Mouse (Mus musculus) kidney, embryonic 15.5 days (tissue): ENCODE data around the gene Zfp646. TPM values are rescaled to one million over a fixed set of nuclear protein-coding genes. Genes with fewer than 3 reads are reported as not detected.

Experiments used
- ATAC-seq: fragments of 200-750 bp; cut with Nextera tagmentation; replicated peaks from 2 replicates; pipeline ENCODE4 v1.8.0; 2017; ENCODE audit warnings: moderate TSS enrichment; ENCODE audit not compliant: low FRiP score
- H3K27ac ChIP-seq: fragments of 300-500 bp; sonication (generic); 2 replicates; pipeline ENCODE4 v1.5.1; 2015; ENCODE audit warnings: mild to moderate bottlenecking, inconsistent platforms
- H3K27me3 ChIP-seq: fragments of 300-500 bp; sonication (generic); 2 replicates; pipeline ENCODE4 v1.6.1; 2015; ENCODE audit warnings: inconsistent platforms
- H3K36me3 ChIP-seq: fragments of 300-500 bp; sonication (generic); 2 replicates; pipeline ENCODE4 v1.6.1; 2015; ENCODE audit warnings: inconsistent platforms
- H3K4me1 ChIP-seq: fragments of 300-500 bp; sonication (generic); 2 replicates; pipeline ENCODE4 v1.6.1; 2015; ENCODE audit warnings: inconsistent platforms
- H3K4me2 ChIP-seq: fragments of 300-500 bp; sonication (generic); 2 replicates; pipeline ENCODE4 v1.6.1; 2015; ENCODE audit warnings: moderate library complexity, mild to moderate bottlenecking, inconsistent platforms
- H3K4me3 ChIP-seq: fragments of 300-500 bp; sonication (generic); replicated peaks from 2 replicates; pipeline ENCODE4 v1.5.1; 2015; ENCODE audit warnings: mild to moderate bottlenecking, inconsistent platforms
- H3K9ac ChIP-seq: fragments of 300-500 bp; sonication (generic); 2 replicates; pipeline ENCODE4 v1.6.1; 2015; ENCODE audit warnings: mild to moderate bottlenecking, inconsistent platforms
- H3K9me3 ChIP-seq: fragments of 300-500 bp; sonication (generic); replicated peaks from 2 replicates; pipeline ENCODE4 v1.6.1; 2016; ENCODE audit warnings: inconsistent platforms
- WGBS: fragments of 180-500 bp; shearing (Covaris S2); methylation state at CpG from one replicate; pipeline ENCODE4 v1.1.7; 2015; ENCODE audit warnings: mixed read lengths; 5-methylcytosine and 5-hydroxymethylcytosine counted together
- polyA plus RNA-seq: library from polyadenylated mRNA; unstranded; fragments of >200 nt; fragmentation: Nextera tagmentation; extraction: Ambion mirVana; gene quantifications from 2 replicates; pipeline ENCODE4 v1.2.1, GENCODE M21; 2015

Gene Zfp646
- polyA plus RNA-seq, 1 experiment from 2014 or later, result 13.7 TPM

DNA sequence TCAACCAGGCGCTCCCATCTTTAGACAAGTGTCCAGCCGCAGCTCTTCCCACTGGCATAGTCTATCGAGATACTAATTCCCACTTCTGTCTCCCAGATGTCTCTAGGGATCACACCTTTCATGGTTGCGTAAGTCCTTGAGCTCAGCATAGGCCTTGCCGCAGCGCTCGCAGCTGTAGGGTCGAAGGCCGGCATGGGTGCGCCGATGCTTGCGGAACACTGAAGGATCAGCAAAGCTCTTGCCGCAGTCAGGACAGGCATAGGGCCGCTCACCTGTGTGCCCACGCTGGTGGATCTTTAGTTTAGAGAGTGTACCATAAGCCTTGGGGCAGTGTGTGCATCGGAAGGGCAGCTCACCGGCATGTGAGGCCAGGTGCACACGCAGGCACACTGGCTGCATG lies 8.4 kb upstream of the Zfp646 start:
- Histone ChIP-seq H3K9ac (no peak overlapping the region), H3K9me3 (no peaks in the 10 kb centered on the region), H3K4me2 (no peak overlapping the region), H3K36me3 (peaks cover 61% of the 10 kb centered on the region), H3K27ac (no peak overlapping the region), H3K4me3 (no peak overlapping the region), H3K4me1 (no peaks in the 10 kb centered on the region), H3K27me3 (no peaks in the 10 kb centered on the region)
- WGBS, result 96% methylated on average over 18 of the region's 18 CpGs
- no peak for ATAC-seq

DNA sequence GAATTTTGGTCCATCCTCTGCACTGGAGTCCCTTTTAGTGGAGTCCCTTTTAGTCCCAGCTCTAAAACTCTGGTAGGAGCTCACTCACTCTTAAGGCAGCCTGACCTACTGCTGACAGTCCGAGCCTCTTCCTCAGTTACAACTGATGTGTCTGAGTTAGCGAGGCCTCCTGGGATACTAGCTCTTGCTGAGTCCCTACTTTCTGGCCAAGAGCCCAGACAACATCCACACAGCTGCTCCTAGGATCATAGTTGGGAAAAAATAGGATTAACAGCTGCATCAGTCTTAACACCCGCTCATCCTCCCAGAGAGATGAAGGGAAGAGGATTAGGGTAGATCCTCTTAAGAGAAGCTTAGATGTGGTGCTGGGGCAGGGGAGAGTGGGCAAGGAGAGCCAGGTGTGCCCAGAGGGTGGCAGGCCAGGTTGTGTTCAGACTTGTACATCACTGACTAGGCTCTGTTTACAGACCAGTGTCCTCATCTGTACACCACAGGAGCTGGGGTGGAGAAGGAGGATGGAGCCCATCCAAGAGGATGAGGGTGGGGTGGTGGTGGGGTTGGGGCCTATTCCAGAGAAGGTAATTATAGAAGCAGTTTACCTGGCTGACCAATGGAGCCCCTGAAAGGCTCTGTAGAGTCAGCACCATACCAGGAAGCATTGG lies 6.7 kb upstream of the Zfp646 start:
- no peak for ATAC-seq
- Histone ChIP-seq H3K36me3 (peaks cover 68% of the 10 kb centered on the region), H3K27ac (peak overlapping the region; percentile 18; the same call in 1 of the 2 replicates)

DNA sequence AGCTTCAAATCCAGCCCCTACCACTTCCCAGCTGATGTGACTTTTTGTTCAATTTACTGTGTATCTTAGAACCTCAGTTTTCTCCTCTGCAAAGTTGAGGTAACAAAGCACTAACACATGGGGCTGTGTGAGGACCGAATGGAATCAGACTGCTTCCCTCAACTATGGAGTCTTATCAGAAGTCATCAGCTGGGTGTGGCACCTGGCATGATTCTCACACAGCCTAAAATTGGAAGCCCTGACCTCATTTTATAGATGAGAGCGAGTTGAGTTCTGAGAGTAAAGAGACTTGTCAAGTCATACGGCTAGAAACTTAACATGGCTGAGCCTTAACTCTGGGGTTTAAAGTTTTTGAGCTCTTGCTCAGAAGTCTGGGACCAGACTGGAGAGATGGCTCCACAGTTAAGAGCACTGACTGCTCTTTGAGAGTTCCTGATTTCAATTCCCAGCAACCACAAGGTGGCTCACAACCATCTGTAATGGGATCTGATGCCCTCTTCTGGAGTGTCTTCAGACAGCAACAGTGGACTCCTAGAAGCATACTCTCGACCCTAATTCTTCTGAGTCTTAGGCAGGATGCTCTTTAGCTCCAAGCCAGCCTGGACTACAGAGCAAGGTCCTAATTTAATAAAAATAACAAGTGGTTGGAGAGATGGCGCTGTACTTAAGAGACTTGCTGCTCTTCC lies 5.7 kb upstream of the Zfp646 start:
- ATAC-seq, result no peak
- H3K9ac ChIP-seq, result no peak overlapping the region
- H3K4me1 ChIP-seq, result peaks cover 17% of the 10 kb centered on the region
- no peak overlapping the region for H3K4me2 ChIP-seq
- H3K27me3 ChIP-seq, result no peaks in the 10 kb centered on the region
- peaks cover 59% of the 10 kb centered on the region for H3K36me3 ChIP-seq
- no peak overlapping the region for H3K4me3 ChIP-seq
- WGBS, result 85% methylated on average over 5 of the region's 5 CpGs
- H3K9me3 ChIP-seq, result no peaks in the 10 kb centered on the region
- H3K27ac ChIP-seq, result no peak overlapping the region

More for the DNA sequence above, 6.7 kb upstream of the Zfp646 start:
- H3K9ac ChIP-seq, result no peak overlapping the region
- 74% methylated on average over 3 of the region's 3 CpGs for WGBS
- no peaks in the 10 kb centered on the region for H3K9me3 ChIP-seq
- H3K4me1 ChIP-seq, result peaks cover 13% of the 10 kb centered on the region
- no peak overlapping the region for H3K4me3 ChIP-seq
- no peaks in the 10 kb centered on the region for H3K27me3 ChIP-seq
- no peak overlapping the region for H3K4me2 ChIP-seq

DNA sequence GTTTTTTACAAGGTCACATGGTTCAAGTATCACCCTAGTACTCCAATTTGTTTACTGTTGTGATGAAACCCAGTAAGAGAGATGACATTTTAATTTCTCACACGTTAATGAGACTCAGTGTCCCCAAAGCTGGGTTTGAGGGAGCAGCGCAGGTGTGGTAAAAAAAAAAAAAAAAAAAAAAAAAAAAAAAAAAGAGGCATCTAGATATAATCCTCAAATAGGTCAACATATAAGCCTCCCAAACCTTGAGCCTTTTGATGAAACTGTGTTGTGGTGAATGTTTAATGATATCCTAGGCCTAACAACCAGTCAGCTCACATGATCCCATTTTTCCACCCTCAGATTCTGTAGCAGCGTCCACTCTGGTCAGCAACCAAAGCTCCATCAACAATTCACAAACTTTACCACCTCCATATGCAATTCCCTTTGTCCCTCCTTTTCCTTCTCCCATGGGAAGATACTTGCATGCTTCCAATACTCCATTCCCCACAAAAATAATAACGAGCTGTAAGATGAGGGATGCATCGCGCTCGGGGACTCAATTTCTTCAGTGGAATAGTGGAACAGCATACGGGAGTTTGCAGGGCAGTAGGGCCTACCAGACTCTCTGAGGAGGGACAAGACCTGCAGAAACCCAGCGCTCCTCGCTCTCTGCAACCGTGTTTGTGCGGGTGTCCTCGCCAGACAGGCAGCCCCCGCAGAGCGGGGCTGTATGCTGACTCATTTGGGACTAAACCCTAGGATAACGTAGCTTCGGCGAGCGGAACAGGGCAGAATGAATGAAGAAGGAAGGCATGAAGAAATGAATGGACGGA lies 1.0 kb upstream of the Zfp646 start:
- Histone ChIP-seq H3K27ac (peak overlapping the region; percentile 100), H3K4me1 (peaks cover 29% of the 10 kb centered on the region), H3K9me3 (no peaks in the 10 kb centered on the region), H3K4me2 (peak overlapping the region; percentile 82), H3K9ac (peak overlapping the region; percentile 100), H3K27me3 (no peaks in the 10 kb centered on the region), H3K36me3 (peaks cover 50% of the 10 kb centered on the region), H3K4me3 (peak overlapping the region; percentile 98)
- WGBS, result 3% methylated on average over 20 of the region's 20 CpGs
- peak; percentile 48 for ATAC-seq

DNA sequence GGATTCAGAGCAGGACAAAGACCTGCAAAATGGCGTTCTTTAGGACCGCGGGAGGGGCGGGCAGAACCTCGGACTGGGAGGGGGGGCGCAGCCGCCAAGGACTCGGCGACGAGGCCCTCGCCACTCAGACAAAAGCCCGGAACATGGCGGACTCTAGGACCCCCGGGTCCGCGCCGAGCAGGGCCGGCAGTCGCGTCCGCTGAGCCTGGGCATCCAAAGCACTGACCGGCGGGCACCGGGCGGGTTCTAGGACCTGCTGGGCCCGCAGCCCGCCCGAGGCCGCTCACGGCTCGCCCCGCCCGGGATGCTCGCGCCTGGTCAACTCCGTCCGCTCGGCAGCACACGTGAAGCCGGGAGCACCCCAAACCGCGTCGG lies 407 bp upstream of the Zfp646 start:
- Histone ChIP-seq H3K4me2 (peak overlapping the region; percentile 82), H3K36me3 (peaks cover 54% of the 10 kb centered on the region), H3K27me3 (no peaks in the 10 kb centered on the region), H3K27ac (peak overlapping the region; percentile 100), H3K4me1 (peaks cover 29% of the 10 kb centered on the region), H3K4me3 (peak overlapping the region; percentile 98), H3K9me3 (no peaks in the 10 kb centered on the region), H3K9ac (peak overlapping the region; percentile 100)
- WGBS, result 0% methylated on average over 41 of the region's 43 CpGs
- ATAC-seq, result peak; percentile 95

DNA sequence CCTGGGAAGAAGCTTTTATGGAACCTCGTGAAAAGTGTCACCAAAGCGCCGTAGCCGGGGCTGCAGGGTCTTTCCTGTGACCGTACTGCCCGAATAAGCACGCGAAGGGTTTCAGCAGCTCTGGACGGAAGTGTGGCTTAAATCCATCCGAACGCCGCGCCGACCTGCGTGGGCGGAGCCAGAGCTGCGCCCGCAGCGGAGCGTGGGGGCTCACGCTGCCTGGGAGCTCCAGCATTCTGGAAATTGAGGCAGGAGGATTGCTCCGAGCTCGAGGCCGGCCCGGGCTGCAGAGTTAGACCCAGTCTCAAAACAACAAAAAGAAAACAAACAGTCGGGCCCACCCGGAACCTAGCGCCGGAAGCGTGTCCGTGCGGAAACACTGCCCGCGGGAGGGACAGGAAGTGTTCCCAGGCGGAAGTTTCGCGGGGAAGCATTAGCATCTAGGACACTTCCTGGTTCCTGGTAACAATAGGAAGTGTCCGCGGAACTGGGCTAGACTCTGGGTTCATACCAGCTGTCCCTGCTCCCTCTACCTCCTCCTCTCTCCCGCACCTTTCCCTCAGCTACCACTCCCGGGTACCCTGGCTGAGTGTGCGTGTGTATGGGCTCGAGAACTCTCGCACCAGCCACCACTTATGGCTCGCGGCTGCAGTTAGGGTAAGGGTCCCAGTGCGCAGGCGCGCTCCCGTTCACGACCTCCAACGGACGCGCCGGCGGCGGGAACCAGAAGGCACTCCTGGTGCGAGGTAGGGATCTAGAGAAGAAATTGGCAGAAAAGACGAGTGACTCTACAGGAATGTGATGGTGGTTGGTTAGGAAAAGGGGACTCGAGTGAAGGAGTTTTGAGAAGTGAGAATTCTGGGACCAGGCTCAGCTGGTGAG lies 687 bp downstream of the Zfp646 start, which contains the start of gene Zfp668:
Zfp668 (minus strand) TSS at position 362 of the 882 bp plus-strand sequence.
- Histone ChIP-seq H3K4me3 (peak within 1 kb of the TSS; percentile 98), H3K4me1 (peaks cover 29% of the 10 kb centered on the region), H3K27ac (peak within 1 kb of the TSS; percentile 100), H3K27me3 (no peaks in the 10 kb centered on the region), H3K36me3 (peaks cover 55% of the 10 kb centered on the region), H3K4me2 (peak within 1 kb of the TSS; percentile 82), H3K9me3 (no peaks in the 10 kb centered on the region), H3K9ac (peak within 1 kb of the TSS; percentile 100)
- under 1% methylated on average over 60 of the region's 60 CpGs for WGBS
- ATAC-seq, result peak; percentile 62

DNA sequence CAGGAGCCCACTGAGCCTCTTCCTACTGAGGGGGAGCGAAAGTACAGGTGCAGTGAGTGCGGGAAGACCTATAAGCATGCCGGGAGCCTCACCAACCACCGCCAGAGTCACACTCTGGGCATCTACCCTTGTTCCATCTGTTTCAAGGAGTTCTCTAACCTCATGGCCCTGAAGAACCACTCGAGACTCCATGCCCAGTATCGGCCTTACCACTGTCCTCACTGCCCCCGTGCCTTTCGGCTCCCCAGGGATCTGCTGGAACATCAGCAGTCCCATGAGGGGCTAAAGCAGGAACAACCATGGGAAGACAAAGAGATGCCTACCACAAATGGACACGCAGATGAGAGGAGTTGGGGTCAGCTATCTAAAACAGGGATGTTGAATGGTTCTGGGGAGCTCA lies 3.3 kb downstream of the Zfp646 start:
- H3K36me3 ChIP-seq, result peaks cover 67% of the 10 kb centered on the region
- peaks cover 30% of the 10 kb centered on the region for H3K4me1 ChIP-seq
- ATAC-seq, result no peak
- WGBS, result 96% methylated on average over 9 of the region's 9 CpGs
- H3K27ac ChIP-seq, result no peak overlapping the region
- no peaks in the 10 kb centered on the region for H3K27me3 ChIP-seq
- H3K4me2 ChIP-seq, result no peak overlapping the region
- H3K9me3 ChIP-seq, result no peaks in the 10 kb centered on the region
- H3K9ac ChIP-seq, result no peak overlapping the region
- no peak overlapping the region for H3K4me3 ChIP-seq

DNA sequence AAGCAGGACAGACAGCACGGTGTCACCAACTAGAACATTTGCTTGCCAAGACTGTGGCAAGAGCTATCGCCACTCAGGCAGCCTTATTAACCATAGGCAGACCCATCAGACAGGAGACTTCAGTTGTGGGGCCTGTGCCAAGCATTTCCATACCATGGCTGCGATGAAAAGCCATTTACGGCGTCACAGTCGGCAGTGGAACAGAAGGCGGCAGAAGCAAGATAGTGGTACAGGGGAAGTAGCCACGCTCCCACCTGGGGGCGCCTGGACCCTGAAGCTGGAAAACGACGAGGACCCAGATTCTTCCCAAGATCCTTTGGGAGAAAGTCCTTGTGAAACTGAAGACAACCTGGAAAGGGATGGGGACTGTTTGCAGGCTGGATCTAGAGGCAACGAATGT lies 4.4 kb downstream of the Zfp646 start:
- Histone ChIP-seq H3K4me3 (no peak overlapping the region), H3K36me3 (peaks cover 78% of the 10 kb centered on the region), H3K4me2 (no peak overlapping the region), H3K27ac (no peak overlapping the region), H3K27me3 (no peaks in the 10 kb centered on the region), H3K9me3 (no peaks in the 10 kb centered on the region), H3K4me1 (peaks cover 30% of the 10 kb centered on the region), H3K9ac (no peak overlapping the region)
- no peak for ATAC-seq
- WGBS, result 85% methylated on average over 12 of the region's 12 CpGs

DNA sequence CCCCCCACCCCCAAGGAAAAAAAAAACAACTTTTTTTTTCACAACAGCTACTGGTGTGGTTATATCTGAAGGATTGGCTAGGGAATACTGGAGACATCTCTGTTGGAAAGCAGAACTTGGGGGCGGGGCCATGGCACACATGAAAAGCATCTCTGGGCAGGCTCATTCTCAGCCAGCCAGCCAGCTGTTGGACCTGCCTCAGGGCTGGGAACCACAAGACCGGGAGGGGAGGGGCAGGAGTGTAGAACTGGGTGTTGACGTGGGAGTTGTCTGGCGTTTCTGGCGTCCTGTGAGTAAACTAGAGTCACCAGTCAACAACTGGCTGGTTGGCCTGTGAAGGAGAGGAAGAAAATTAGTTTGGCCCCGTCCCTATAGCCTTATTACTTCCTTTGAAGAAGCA lies 9.9 kb downstream of the Zfp646 start:
- Histone ChIP-seq H3K9me3 (no peaks in the 10 kb centered on the region), H3K9ac (no peak overlapping the region), H3K27me3 (no peaks in the 10 kb centered on the region), H3K4me2 (no peak overlapping the region), H3K4me3 (no peak overlapping the region), H3K4me1 (peaks cover 20% of the 10 kb centered on the region), H3K27ac (no peak overlapping the region), H3K36me3 (peaks cover 87% of the 10 kb centered on the region)
- WGBS, result 56% methylated on average over 6 of the region's 6 CpGs
- ATAC-seq, result no peak

DNA sequence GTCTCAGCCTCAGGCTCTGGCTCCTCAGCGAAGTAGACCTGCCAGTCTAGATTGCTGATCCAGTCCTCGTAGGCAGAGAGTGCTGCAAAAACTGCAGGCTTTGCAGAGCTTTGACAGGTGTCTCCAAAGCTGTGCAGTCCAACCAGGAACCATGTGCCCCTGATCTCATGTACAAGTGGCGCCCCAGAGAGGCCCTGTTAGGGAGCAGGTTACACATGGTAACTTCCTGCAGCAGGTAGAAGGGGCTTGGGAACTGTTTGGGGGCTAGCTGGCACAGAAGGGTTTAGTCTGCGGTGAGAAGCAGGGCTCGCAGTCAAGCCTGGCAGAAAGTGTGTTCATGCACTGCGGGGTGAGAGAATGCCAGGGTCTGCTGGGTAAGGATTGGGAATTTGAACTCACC lies 10.5 kb downstream of the Zfp646 start:
- WGBS, result 84% methylated on average over 6 of the region's 6 CpGs
- Histone ChIP-seq H3K4me1 (peaks cover 20% of the 10 kb centered on the region), H3K36me3 (peaks cover 82% of the 10 kb centered on the region), H3K27ac (no peak overlapping the region), H3K9me3 (no peaks in the 10 kb centered on the region), H3K9ac (no peak overlapping the region), H3K4me2 (no peak overlapping the region), H3K4me3 (no peak overlapping the region), H3K27me3 (no peaks in the 10 kb centered on the region)
- ATAC-seq, result no peak

DNA sequence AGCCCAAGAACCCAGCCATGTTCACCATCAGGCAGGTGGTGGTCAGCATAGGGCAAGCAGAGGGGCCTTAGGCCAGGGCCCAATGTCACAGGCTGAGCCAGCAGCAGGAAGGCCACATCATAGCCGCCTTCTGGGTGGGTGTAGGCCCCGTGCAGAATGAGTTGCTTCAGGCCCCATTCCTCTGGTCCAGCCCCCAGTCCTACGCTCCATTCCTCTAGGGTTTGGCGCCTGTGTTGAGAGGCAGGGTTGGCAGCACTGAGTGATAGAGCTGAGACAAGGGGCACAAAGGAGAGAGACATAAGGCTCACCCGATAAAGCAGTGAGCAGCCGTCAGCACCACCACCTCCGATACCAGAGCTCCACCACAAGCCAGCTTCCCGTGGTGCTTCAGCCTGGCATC lies 11.2 kb downstream of the Zfp646 start:
- 86% methylated on average over 8 of the region's 8 CpGs for WGBS
- H3K27ac ChIP-seq, result no peak overlapping the region
- no peak overlapping the region for H3K4me2 ChIP-seq
- H3K9me3 ChIP-seq, result no peaks in the 10 kb centered on the region
- peaks cover 82% of the 10 kb centered on the region for H3K36me3 ChIP-seq
- H3K9ac ChIP-seq, result no peak overlapping the region
- H3K27me3 ChIP-seq, result no peaks in the 10 kb centered on the region
- peaks cover 20% of the 10 kb centered on the region for H3K4me1 ChIP-seq
- H3K4me3 ChIP-seq, result no peak overlapping the region
- ATAC-seq, result no peak
